Mouse (Mus musculus): ENCODE measurements at regions not wholly inside any gene's neighbourhood (a gene's known extent, or its start where the extent isn't known, plus 50 kb on each side); places are given as distances from the start of the nearest gene placed in this dataset.

DNA sequence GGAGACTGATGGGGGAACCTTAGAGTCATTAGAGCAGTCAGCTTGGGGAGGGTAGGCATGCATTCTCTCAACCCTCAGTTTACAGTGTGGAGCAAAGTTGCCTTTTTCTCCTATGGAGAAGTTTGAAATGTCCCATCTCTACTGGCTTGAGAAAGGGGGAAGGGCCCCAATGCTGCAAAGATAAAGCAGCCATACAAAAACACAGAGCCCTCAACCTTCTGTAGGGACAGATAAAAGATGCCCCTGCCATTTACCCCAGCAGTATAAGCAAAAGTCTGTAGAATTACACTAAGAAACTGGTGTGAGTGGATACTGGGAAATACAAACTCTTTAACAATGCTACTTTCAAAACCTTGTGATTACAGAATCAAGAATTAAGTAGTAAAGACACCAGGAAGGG is 71.9 kb upstream of the Tmem215 start:
- no peak for DNase-seq (ENCODE audit: low spot score in 2 of 2)
- intact Hi-C loops (cut with DNase I) = no loop called here

DNA sequence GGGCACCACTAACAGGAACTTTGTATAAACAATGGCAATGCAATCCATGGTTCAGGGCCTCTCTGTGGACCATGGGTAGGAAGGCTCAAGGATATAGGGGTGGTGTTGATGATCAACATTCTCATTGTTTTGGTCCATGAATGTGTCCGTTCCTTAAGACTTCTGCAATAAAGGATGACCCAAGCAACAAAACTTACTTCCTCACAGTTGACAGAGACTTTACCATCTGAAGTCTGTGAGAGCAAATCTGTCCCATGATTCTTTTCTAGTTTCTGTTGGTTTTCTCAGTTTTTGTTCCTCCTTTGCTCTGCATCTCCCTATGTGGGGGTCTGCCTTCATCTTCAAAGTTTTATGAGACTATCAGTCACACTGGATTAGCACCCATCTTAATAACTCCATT is 81.8 kb upstream of the Tmem215 start:
- intact Hi-C loops (cut with DNase I) = no loop called here
- DNase-seq (ENCODE audit: low spot score in 2 of 2) = no peak

DNA sequence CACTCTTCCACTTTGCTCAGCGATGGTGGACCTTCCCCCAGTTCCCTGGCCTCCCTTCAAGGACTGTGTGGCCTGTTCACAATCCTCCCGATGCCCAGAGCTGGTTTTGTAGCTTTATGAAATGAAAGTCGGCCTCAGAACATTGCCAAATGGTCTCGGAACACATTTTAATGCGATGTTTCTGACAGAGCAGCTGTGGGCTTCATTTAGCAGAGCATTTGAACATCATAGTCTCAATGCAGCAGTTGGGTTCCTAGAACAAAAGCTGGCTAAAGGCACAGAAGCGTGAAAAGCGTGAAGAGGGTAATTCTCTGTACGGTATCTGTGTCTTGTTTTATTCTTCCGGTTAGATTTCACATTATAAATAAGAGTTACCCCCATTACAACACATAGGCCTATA is 86.7 kb upstream of the Tmem215 start:
- intact Hi-C loops (cut with DNase I) = no loop called here
- DNase-seq (ENCODE audit: low spot score in 2 of 2) = peak; percentile 23 to 59

DNA sequence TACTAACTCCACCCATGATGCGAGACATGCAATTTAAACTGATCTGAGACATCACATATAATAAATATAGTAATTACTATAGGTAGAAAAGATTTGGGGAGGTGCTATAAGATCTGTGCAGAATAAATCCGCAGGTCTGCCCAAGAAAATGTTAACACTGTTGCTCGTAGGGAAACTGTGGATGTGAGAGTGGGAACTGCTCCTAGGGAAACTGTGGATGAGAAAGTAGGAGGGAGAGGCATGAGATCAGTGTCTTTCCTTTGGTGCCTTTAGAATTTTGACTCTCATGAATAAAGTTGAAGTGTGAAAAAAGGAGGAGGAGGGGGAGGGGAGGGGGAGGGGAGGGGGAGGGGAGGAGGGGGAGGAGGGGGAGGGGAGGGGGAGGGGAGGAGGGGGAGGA is 87.3 kb upstream of the Tmem215 start:
- intact Hi-C loops (cut with DNase I) = no loop called here
- DNase-seq (ENCODE audit: low spot score in 2 of 2) = peak in 1 of 2 experiments; percentile 30

DNA sequence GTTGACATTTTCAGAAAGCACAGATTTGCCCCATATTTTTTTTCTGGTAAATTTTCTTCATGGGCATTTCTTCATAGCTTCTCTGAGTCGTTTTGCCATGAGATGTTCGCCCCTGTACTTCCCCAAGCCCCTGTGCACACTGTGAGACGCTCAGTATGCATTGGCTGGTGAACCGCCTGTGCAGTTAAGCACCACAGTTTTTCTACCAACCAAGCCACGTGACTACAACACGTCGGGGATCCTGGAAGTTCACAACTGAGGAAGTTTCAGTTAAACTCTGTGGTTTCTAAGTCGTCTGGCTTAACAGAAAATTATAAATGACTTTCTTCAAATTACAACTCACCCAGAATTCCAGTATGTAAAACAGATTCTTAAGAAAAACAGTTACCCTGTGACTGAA is 91.7 kb upstream of the Tmem215 start:
- DNase-seq (ENCODE audit: low spot score in 2 of 2) = no peak
- intact Hi-C loops (cut with DNase I) = no loop called here

DNA sequence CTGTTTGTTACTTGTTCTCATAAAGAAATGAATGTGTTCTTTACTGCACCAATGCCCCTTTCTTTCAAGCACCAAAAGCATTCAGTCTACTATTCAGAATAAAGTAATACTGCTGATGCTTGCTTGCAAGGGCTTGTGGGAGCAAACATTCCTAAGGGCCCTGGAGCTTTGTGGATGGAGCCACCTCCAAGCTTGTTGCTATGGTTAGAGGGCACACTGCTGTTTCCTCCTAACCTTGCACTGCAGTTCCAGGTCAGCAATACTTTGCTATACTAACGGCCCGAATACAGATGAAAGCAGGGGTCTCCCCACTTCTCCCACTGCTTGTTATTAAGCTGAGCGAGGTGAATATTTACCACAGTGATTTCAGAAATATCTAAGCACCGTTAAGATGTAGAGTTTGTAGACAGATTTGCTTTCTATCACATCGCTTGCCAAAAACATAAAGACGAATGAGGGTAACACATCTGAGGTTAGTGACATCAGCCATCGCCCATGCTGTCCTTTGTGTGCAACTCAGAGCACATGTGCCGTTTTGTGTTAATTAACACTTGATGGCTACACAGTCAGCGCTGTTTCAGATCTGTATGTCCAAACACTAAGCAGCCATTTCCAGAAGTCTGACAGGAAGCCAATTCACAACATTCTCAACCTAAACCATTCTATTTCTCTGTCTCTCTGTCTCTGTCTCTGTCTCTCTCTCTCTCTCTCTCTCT is 96.4 kb upstream of the Ndufb6 start:
- intact Hi-C loops (cut with DNase I) = no loop called here
- no peak for DNase-seq (ENCODE audit: low spot score in 2 of 2)

DNA sequence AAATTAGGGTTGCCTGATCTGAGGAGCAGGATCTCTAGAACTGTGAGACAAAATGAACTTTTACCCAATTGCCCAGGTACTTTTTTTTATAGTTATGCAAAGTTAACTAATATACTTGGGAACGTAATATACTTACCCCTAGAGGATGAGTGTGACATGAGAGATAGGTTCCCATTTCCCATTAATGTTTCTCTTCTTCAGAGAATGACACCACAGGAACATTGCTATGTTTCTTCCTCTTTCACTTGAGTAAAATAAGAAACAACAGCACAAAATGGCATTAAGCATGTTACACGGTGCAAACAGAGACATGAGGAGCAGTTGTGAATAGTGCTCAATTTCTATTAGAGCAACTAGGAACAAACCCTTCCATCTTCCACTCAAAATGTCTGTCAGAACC is 95.0 kb upstream of the Ndufb6 start:
- no peak for DNase-seq (ENCODE audit: low spot score in 2 of 2)
- intact Hi-C loops (cut with DNase I) = no loop called here

DNA sequence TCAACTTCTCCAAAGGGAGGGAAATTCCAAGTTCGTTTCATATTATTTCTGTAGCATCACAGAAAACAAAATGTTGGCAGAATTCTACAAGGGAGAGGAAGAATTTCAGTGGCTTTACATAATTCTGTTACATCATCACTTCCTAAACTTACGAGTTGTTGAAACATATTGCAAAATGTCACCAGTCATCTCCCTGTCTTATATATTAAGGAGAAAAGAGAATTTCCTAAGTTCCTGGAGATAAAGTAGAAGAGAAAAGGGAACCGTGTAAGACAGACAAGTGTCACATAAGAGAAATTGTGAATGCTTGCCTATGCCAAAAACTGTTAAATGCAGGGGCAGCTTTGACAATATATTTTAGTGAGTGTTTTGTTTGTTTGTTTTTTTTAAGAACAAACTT is 85.1 kb upstream of the Ndufb6 start:
- intact Hi-C loops (cut with DNase I) = no loop called here

DNA sequence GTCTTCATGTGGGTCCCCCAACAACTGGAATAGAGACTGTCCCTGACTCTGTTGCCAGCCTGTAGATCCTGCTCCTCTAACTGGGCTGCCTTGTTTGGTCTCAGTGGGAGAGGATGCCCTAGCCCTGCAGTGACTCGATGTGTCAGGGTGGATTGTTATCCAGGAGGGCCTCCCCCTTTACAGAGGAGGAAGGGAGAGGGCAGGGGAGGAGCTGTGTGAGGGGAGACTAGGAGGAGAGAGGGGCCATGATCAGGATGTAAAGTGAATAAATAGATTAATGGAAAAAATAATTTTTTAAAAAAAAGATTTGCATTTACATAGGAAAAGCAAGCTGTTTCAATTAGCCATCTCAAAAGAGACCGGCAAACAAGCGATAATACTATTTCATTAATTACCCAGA is 80.1 kb upstream of the Ndufb6 start:
- no peak for DNase-seq (ENCODE audit: low spot score in 2 of 2)
- intact Hi-C loops (cut with DNase I) = loop anchor here (10.0 kb wide), 1 partner anchor 115 kb away; the partner anchor contains the start of gene Tmem215

More for the DNA sequence above, 85.1 kb upstream of the Ndufb6 start:
- DNase-seq (ENCODE audit: low spot score in 2 of 2) = no peak

DNA sequence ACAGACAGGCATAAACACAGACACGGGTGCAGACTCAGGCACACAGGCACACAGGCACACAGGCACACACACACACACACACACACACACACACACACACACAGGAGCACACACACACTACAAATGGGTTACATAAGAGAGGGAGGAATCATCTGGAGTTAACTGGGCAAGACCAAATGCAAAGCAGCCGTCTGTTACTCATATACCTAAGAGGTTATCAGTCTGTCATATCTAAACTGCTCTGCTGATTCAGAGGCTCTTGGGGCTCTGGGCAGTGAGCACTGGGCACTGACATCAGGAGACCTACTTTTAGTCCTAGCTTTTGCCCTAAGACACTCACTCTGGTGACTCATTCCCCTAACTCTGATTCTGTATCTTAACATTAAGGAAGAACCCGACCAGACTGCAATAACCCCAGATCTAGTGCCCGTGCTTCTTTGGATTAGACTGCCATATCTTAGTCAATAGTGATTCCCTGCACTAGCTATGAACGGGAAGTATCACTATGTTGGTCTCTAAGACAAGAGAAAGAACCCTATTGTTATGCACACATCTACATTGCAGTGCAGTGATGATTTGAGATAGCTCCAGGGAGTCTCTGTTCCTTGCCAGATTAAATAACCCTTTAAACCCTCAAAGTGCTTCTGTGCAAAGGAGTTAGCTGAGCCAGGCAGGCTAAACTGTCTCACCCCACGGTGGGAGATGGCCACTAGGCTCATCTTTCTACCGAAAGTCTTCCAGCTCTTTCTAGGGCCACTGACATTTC is 78.0 kb upstream of the Ndufb6 start:
- intact Hi-C loops (cut with DNase I) = loop anchor here (2.0 to 10.0 kb wide), 2 partner anchors 118 to 146 kb away; partner anchors contain the start of gene Tmem215
- peak in 1 of 2 experiments; percentile 2 for DNase-seq (ENCODE audit: low spot score in 2 of 2)

DNA sequence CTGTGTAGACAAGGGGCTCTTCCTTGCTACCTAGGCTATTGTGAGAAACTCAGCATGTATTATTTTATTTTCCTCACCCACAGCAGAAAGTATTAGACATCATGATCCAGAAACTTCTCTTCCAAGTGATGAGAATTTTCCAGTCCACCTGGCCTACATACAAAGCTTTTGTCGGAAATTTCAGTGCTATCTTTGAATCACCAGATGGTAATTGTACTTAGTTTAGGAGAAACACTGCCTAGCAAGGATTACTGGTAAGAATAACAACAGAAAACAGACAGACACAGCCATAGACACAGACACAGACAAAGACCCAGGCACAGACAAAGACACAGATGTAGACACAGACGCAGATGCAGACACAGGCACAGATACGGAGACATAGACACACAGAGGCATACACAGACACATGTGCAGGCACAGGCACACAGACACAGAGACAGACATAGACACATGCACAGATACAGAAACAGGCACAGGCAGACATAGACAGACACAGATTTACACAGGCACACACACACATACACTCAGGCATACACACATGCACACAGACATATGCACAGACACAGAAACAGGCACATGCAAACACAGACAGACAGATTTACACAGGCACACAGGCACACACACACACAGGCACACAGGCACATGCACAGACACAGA is 76.7 kb upstream of the Ndufb6 start:
- peak; percentile 28 to 69 for DNase-seq (ENCODE audit: low spot score in 2 of 2)
- intact Hi-C loops (cut with DNase I) = loop anchor here (2.0 to 10.0 kb wide), 2 partner anchors 119 to 147 kb away; partner anchors contain the start of gene Tmem215

DNA sequence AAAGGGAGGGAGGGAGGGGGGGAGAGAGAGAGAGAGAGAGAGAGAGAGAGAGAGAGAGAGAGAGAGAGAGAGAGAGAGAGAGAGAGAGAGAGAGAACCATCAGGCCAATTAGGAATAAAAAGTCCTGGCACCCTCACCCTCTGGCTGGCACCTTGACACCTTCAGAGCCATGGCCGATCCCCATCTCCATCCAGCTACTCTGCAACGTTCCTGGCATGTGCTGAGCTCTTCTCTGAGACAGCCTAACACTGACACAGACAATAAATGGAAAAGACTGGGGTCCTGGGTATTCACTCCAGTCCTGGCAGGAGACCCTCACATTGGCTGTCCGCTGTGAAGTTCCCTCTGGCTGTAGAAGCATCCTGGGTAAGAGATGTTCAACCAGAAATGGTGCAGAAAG is 75.2 kb upstream of the Ndufb6 start:
- DNase-seq (ENCODE audit: low spot score in 2 of 2) = no peak
- intact Hi-C loops (cut with DNase I) = loop anchor here (5.0 to 10.0 kb wide), 2 partner anchors 52 to 120 kb away; partner anchors contain the start of gene Tmem215

DNA sequence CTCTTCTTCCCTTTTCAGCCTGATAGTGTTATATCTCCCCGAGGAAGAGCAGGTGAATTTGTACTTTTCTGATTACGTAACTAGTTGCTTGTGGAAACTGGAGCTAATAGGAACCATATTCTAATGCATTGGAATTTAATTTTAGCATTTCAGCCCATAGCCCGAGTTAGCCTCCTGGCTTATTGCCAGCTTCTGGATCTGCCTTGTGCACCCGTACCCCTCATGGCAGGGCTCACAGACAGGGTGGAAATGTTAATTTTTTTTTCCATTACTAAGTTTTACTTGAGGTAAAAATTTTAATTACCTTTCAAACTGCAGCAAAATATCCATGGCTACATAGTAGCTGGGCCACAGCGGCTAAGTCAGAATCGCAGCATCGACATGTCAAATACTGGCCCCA is 72.4 kb upstream of the Ndufb6 start:
- intact Hi-C loops (cut with DNase I) = loop anchor here (5.0 to 10.0 kb wide), 2 partner anchors 49 to 123 kb away; partner anchors contain the start of gene Tmem215
- DNase-seq (ENCODE audit: low spot score in 2 of 2) = no peak

DNA sequence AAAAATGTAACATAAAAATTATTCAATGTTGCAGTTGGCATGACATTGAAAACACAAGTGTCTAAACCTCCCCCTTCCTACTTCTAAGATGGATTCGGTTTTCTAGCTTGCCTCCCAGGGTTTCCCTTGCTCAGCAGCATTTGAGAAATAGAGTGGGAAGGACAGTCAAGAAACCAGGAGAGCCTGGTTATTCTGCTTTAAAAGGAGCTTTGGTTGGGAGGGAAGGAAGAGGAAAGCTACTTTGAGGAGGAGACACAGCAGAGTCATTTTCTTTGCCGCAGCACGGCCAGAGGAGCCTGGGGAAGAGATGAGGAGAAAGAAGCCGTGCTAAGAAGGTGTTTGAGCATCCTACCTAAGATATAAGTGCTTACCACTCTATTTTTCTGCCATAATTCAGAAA is 71.9 kb upstream of the Ndufb6 start:
- intact Hi-C loops (cut with DNase I) = loop anchor here (5.0 to 10.0 kb wide), 2 partner anchors 49 to 124 kb away; partner anchors contain the start of gene Tmem215
- DNase-seq (ENCODE audit: low spot score in 2 of 2) = peak in 1 of 2 experiments; percentile 50

DNA sequence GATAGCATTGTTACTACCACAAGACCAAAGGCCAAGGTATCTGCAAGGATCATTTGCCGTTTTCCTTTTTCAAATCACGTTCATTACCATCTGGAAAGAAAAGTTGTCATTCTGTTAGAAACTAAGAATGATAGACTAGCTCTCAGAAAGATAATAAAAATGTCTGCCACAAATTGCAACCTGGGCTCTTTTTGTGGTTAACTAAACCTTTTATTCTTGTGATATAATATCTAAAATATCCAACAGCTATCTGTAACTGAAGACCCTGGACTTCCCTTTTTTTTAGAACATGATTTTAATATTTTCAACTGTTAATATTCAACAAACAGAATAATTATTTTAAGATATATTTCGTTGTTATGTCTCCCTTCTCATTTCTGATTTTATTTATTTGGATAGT is 66.6 kb upstream of the Ndufb6 start:
- intact Hi-C loops (cut with DNase I) = no loop called here
- DNase-seq (ENCODE audit: low spot score in 2 of 2) = no peak

DNA sequence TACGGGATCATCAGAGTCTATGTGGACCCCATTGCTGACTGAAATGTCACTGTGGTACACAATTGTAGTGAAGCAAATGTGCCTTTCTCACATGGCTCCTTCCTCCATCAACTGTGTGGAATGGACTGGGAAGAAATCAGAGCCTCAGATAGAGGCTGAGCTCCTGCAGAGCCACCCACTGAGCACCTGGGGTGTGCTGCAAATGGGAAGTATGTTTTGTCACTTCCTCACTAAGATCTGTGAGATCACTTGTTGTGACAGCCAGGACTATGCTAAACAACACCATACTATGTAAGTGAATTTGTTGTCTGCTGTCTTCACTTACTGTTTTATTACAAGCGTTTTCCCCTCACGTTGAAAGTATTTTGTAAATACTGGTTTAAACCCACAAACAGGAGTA is 63.0 kb upstream of the Ndufb6 start:
- DNase-seq (ENCODE audit: low spot score in 2 of 2) = no peak
- intact Hi-C loops (cut with DNase I) = no loop called here

DNA sequence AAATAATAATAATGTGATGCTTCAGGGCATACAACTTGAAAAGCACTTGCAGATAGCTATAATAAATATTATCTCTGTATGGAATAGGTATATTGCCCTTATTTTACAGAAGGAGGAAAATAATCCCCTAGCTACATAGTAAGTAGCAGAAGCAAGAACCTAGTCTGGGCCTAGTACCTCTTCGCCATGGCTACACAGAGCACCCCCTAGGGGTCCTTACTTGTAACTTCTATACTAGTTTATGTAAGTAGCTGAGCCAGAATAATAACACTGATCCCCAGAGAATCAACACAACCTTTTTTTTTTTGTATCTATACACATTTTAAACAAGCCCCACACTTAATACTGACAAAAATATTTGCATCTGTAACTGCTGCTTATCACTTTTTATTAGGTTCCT is 55.6 kb upstream of the Ndufb6 start:
- intact Hi-C loops (cut with DNase I) = no loop called here
- no peak for DNase-seq (ENCODE audit: low spot score in 2 of 2)

DNA sequence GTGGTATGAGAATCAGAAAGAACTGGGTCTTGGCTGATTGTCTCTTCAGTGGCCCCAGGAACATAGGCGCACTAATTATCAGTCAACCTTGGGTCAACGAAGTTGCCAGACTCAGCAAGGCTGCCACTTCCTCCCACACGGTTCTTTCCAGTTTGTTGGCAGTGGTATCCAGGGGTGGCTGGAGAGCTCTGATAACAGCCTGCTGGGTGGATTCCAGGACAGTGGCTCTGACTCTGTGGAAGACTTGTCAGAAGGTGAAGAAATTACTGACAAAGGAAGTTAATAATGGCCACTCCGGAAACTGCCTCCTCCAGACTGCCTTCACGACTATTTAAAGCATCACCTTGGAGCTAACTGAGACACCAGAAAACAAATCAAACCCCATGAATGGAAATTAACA is 50.5 kb upstream of the Ndufb6 start:
- no peak for DNase-seq (ENCODE audit: low spot score in 2 of 2)
- intact Hi-C loops (cut with DNase I) = no loop called here
